Mouse (Mus musculus) lung, embryonic 14.5 days (tissue): ENCODE data around the gene Hcfc1r1. TPM values are rescaled to one million over a fixed set of nuclear protein-coding genes. Genes with fewer than 3 reads are reported as not detected.

Source experiments
- ATAC-seq: fragments of 200-750 bp; cut with Nextera tagmentation; 2 replicates; pipeline ENCODE4 v1.8.0; 2017; ENCODE audit warnings: mild to moderate bottlenecking, moderate TSS enrichment, moderate library complexity; ENCODE audit not compliant: insufficient read depth
- DNase-seq: peaks from one replicate; pipeline ENCODE4 v3.0.0-alpha.2; 2015
- H3K27ac ChIP-seq: fragments of 300-500 bp; sonication (generic); 2 replicates; pipeline ENCODE4 v1.5.1; 2014; ENCODE audit warnings: low read depth, mild to moderate bottlenecking, moderate library complexity
- H3K27me3 ChIP-seq: fragments of 300-500 bp; sonication (generic); 2 replicates; pipeline ENCODE4 v1.6.1; 2014; ENCODE audit warnings: low read length, control low read depth; ENCODE audit not compliant: insufficient read depth
- H3K36me3 ChIP-seq: fragments of 300-500 bp; sonication (generic); 2 replicates; pipeline ENCODE4 v1.6.1; 2014; ENCODE audit warnings: control low read depth; ENCODE audit not compliant: insufficient read depth
- H3K4me1 ChIP-seq: fragments of 300-500 bp; sonication (generic); 2 replicates; pipeline ENCODE4 v1.6.1; 2014; ENCODE audit warnings: antibody characterized with exemption, control low read depth; ENCODE audit not compliant: insufficient read depth
- H3K4me2 ChIP-seq: fragments of 300-500 bp; sonication (generic); 2 replicates; pipeline ENCODE4 v1.6.1; 2014; ENCODE audit warnings: mild to moderate bottlenecking
- H3K4me3 ChIP-seq: fragments of 300-500 bp; sonication (generic); 2 replicates; pipeline ENCODE4 v1.5.1; 2014; ENCODE audit warnings: low read depth, low read length
- H3K9ac ChIP-seq: fragments of 300-500 bp; sonication (generic); 2 replicates; pipeline ENCODE4 v1.6.1; 2014
- H3K9me3 ChIP-seq: fragments of 300-500 bp; sonication (generic); 2 replicates; pipeline ENCODE4 v1.6.1; 2016; ENCODE audit warnings: low read depth, low read length, control low read depth
- CTCF ChIP-seq: IDR thresholded peaks from 2 replicates; pipeline ENCODE4 v1.5.1; 2016; ENCODE audit warnings: antibody characterized with exemption, low read depth
- WGBS: fragments of 180-500 bp; shearing (Covaris S2); extraction: QIAGEN DNeasy Blood & Tissue Kit; methylation state at CpG from one replicate; pipeline ENCODE4 v1.1.7; 2014; 5-methylcytosine and 5-hydroxymethylcytosine counted together
- polyA plus RNA-seq: library from polyadenylated mRNA; unstranded; fragments of >200 nt; fragmentation: Nextera tagmentation; extraction: Ambion mirVana; gene quantifications from 2 replicates; pipeline ENCODE4 v1.2.1, GENCODE M21; 2014

The Hcfc1r1 gene
- polyA plus RNA-seq, 1 experiment from 2014 or later = 63.8 TPM

- Histone ChIP-seq H3K4me3 (no peak overlapping the region), H3K9me3 (no peaks in the 10 kb centered on the region), H3K9ac (no peak overlapping the region), H3K36me3 (peaks cover 25% of the 10 kb centered on the region), H3K4me2 (no peak overlapping the region), H3K27ac (no peak overlapping the region), H3K27me3 (peaks cover 22% of the 10 kb centered on the region), H3K4me1 (no peaks in the 10 kb centered on the region)
- 0 out of 2 replicates have a peak, but pooled peaks have one; percentile 26 for ATAC-seq
- DNase-seq = peak; percentile 72
- 12% methylated on average over 5 of the region's 5 CpGs for WGBS
- TF ChIP-seq CTCF = peak; percentile 82
Observed at GRCm38 (mm10) chr17:23664556-23665021, 8.8 kb upstream of the Hcfc1r1 start.

DNA sequence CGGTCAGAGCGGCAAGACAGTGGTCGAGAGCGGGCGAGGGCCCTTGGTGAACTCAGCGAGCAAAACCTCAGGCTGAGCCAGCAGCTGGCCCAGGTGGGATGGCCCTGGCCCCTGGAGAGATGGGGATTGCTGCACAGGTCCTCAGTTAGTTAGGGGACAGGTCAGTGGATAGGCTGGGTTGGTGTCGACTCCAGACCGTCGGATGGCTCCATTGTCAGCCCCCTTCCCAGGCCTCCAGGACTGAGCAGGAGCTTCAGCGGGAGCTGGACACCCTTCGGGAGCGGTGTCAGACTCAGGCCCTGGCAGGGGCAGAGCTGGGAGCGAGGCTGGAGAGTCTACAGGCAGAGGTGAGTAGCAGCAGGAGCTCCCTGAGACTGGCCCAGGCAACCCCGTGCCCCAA, 7.9 kb upstream of the Hcfc1r1 start:
- Histone ChIP-seq H3K4me1 (no peaks in the 10 kb centered on the region), H3K36me3 (peaks cover 34% of the 10 kb centered on the region), H3K9me3 (no peaks in the 10 kb centered on the region), H3K9ac (no peak overlapping the region), H3K27ac (no peak overlapping the region), H3K4me3 (no peak overlapping the region), H3K4me2 (no peak overlapping the region), H3K27me3 (peaks cover 19% of the 10 kb centered on the region)
- no peak for TF ChIP-seq CTCF
- DNase-seq (no peak), ATAC-seq (no peak)
- WGBS = 67% methylated on average over 14 of the region's 14 CpGs

DNA sequence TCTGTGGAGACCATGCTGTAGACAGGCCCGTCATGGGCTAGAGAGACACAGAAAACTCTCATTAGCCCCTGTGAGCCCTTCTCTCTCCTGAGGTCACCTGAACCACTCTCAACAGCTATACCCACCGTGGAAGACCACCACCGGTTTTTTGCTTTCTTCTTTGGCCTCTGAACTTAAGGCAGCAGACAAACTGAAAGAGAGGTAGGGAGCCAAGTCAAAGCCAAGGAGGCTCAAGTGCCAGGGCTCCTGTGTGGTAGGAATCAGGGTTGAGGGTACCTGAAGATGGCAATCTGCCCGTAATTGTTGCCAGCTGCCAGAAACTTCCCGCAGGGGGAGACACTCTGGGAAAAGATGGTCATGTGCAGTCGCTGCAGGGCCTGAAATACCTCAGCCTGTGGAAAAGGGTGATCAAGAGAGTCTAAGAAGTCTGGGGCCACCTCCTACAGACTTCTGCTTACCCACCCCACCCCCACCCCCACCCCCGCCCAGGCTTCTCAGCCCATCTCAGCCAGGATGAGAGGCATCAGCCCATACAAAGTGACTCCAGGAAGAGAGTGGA, 2.8 kb upstream of the Hcfc1r1 start:
- DNase-seq (no peak), ATAC-seq (no peak)
- no peak overlapping the region for H3K4me3 ChIP-seq
- H3K4me1 ChIP-seq = peaks cover 6% of the 10 kb centered on the region; the same call in 1 of the 2 replicates
- H3K27me3 ChIP-seq = no peaks in the 10 kb centered on the region; the same call in 1 of the 2 replicates
- H3K36me3 ChIP-seq = peaks cover 40% of the 10 kb centered on the region
- no peak for TF ChIP-seq CTCF
- no peak overlapping the region for H3K27ac ChIP-seq
- no peak overlapping the region for H3K4me2 ChIP-seq
- no peaks in the 10 kb centered on the region for H3K9me3 ChIP-seq
- H3K9ac ChIP-seq = no peak overlapping the region
- 86% methylated on average over 7 of the region's 7 CpGs for WGBS

DNA sequence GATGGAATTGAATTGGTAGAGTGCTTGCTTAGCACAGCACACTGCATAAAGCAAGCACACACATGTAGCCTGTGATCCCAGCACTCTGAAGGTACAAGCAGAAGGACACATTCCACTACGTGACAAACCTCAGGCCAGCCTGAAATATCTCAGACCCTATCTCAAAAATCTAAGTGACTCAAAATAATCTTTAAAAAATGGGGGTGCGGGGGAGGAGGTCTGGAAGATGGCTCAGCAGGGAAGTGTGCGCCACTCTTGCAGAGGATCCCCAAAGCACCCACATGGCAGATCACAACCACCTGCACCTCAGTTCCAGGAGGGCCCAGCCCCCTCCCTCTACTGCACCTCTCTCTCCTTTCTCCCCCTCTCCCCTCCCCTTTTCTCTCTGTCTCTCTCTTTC, 1.9 kb upstream of the Hcfc1r1 start:
- 90% methylated on average over 3 of the region's 3 CpGs for WGBS
- H3K4me1 ChIP-seq = peaks cover 6% of the 10 kb centered on the region; the same call in 1 of the 2 replicates
- no peak for TF ChIP-seq CTCF

GRCm38 (mm10) chr17:23672761-23673160, 635 bp upstream of the Hcfc1r1 start:
- ATAC-seq (no peak), DNase-seq (no peak)
- H3K9ac ChIP-seq = no peak overlapping the region
- WGBS = 55% methylated on average over 3 of the region's 3 CpGs
- peak overlapping the region; percentile 61 for H3K4me3 ChIP-seq
- peaks cover 4% of the 10 kb centered on the region; the same call in 1 of the 2 replicates for H3K27me3 ChIP-seq
- TF ChIP-seq CTCF = no peak
- H3K4me1 ChIP-seq = peaks cover 6% of the 10 kb centered on the region; the same call in 1 of the 2 replicates
- no peaks in the 10 kb centered on the region for H3K9me3 ChIP-seq
- H3K36me3 ChIP-seq = peaks cover 31% of the 10 kb centered on the region
- peak overlapping the region; percentile 96 for H3K4me2 ChIP-seq
- H3K27ac ChIP-seq = no peak overlapping the region

More for the DNA sequence above, 1.9 kb upstream of the Hcfc1r1 start:
- H3K36me3 ChIP-seq = peaks cover 40% of the 10 kb centered on the region
- no peak overlapping the region for H3K27ac ChIP-seq
- no peak for ATAC-seq
- peaks cover 1% of the 10 kb centered on the region; the same call in 1 of the 2 replicates for H3K27me3 ChIP-seq
- no peaks in the 10 kb centered on the region for H3K9me3 ChIP-seq
- no peak overlapping the region for H3K4me2 ChIP-seq
- no peak for DNase-seq
- H3K9ac ChIP-seq = no peak overlapping the region
- H3K4me3 ChIP-seq = no peak overlapping the region

DNA sequence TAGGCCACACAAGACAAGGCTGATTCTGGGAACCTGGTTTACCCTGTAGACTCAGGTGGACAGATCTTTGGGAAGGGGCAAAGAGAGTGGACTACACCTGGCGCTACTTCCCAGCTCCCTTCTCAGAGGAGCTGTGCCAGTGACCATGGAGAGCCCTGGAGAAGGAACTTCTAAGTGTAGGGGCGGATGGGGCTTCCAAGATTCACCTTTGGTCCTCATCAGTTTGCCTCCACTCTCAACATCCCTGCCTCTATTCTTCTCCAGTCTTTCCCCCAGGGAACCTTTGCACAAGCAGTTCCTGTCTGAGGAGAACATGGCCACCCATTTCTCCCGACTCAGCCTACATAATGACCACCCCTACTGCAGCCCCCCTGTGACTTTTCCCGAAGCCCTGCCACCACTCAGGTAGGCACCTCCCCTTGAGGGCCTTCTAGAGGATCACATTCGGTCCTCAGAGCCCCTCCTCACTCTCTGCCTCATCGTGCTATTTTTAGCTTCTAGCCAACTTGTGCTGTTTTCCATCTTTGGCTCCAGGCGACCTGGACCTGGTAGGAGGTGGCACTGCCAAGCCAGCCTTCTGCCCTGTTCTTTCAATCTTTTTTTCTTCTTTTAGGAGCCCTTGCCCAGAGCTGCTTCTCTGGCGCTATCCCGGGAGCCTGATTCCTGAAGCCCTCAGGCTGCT, 1.0 kb downstream of the Hcfc1r1 start:
- peak overlapping the region; percentile 61 for H3K4me3 ChIP-seq
- TF ChIP-seq CTCF = no peak
- no peak for DNase-seq
- H3K27ac ChIP-seq = peak overlapping the region; percentile 80; the same call in 1 of the 2 replicates
- H3K9me3 ChIP-seq = no peaks in the 10 kb centered on the region
- 32% methylated on average over 9 of the region's 9 CpGs for WGBS
- H3K9ac ChIP-seq = peak overlapping the region; percentile 59
- peaks cover 6% of the 10 kb centered on the region; the same call in 1 of the 2 replicates for H3K4me1 ChIP-seq
- peaks cover 16% of the 10 kb centered on the region for H3K36me3 ChIP-seq
- ATAC-seq = 0 out of 2 replicates have a peak, but pooled peaks have one; percentile 0
- peak overlapping the region; percentile 96 for H3K4me2 ChIP-seq
- H3K27me3 ChIP-seq = peaks cover 12% of the 10 kb centered on the region

- WGBS = 26% methylated on average over 5 of the region's 5 CpGs
- Histone ChIP-seq H3K36me3 (peaks cover 10% of the 10 kb centered on the region; the same call in 1 of the 2 replicates), H3K9ac (no peak overlapping the region), H3K4me1 (peaks cover 6% of the 10 kb centered on the region; the same call in 1 of the 2 replicates), H3K4me2 (peak overlapping the region; percentile 96), H3K27ac (peak overlapping the region; percentile 33; the same call in 1 of the 2 replicates), H3K9me3 (no peaks in the 10 kb centered on the region), H3K4me3 (peak overlapping the region; percentile 61; the same call in 1 of the 2 replicates), H3K27me3 (peaks cover 19% of the 10 kb centered on the region)
- ATAC-seq = no peak
- no peak for TF ChIP-seq CTCF
- no peak for DNase-seq
Observed at GRCm38 (mm10) chr17:23675127-23675526, 1.7 kb downstream of the Hcfc1r1 start.
